Mouse (Mus musculus): ENCODE measurements at regions not wholly inside any gene's neighbourhood (a gene's known extent, or its start where the extent isn't known, plus 50 kb on each side); places are given as distances from the start of the nearest gene placed in this dataset.
"Not testable (repeated sequence)": the region's sequence is repeated elsewhere in the genome, so short reads cannot be mapped to it uniquely, and the experiment has no call there.

DNA sequence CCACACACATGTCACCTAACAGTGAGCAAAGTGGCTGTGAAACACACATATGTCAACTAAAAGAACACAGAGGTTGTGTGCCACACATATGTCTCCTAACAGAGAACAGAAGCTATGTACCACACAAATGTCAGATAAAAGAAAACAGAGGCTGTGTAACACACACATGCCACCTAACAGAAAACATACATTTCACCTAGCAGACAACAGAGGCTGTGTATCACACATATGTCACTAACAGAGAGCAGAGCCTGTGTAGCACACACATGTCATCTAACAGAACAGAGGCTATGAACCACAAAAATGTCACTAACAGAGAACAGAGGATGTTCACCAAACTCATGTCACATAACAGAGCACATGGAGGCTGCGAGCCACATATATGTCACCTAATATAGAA, 103.6 kb upstream of the Thrb start:
- no peak for DNase-seq (ENCODE audit: low spot score in 2 of 2)

DNA sequence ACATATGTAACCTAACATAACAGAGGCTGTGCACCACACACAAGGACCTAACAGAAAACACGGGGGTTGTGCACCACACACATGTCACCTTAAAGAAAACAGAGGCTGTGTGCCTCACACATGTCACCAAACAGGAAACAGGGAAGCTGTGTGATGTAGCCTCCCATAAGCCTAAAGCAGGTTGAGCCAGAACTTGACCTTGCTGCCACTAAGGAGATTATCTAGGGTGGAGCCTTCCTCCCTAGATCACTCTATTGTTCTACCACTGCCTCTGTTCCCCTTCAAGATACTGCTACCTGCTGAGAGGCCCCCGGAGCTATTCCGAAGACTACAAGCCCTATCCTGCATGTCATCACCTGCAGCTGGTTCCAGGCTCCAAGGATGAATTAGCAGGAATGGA, 100.1 kb upstream of the Thrb start:
- DNase-seq (ENCODE audit: low spot score in 2 of 2): not testable (repeated sequence)

DNA sequence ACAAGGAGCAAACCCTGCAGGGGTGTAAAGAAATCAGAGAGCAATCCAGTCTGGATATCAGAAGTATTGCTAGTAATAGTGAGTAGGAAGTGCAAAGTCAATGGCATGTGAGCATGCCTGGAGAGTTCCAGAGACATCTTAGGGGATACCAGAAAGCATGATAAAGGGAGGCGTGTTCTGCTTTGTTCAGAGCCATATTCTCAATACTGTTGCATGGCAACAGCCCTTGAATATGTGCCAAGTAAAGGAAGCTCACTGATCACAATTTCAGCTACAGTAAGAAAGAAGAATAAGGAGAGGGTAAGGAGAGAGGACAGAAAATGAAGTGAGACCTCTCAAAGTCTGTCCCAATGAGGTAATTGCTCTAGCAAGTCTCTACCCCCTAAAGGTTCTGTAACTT, 92.1 kb upstream of the Thrb start:
- no peak for DNase-seq (ENCODE audit: low spot score in 2 of 2)

DNA sequence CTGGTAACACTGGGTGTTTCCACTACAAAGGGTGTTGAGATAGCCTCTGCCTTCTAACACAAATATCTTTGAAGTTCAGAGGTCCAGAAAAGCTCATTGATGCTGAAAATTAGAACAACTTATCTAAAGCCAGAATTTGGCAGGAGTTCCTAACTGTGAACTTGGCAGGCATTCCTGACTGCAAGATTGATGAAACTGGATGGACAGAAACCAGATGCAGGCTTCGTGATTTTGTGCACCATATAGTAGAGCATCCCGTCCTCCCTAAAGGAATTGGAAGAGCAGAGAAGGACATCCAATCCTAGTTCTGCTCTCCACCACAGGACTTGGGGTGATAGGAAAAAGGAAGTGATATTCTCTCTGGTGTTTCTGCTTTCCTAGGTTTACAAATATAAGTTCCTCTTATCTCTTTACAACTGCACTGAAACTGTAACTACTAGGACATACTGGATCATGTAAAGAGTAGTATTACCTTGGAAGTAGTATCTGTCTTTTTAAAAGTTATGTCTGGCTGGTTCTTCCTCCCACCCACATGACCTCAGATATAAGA, 90.9 kb upstream of the Thrb start:
- no peak for DNase-seq (ENCODE audit: low spot score in 2 of 2)

DNA sequence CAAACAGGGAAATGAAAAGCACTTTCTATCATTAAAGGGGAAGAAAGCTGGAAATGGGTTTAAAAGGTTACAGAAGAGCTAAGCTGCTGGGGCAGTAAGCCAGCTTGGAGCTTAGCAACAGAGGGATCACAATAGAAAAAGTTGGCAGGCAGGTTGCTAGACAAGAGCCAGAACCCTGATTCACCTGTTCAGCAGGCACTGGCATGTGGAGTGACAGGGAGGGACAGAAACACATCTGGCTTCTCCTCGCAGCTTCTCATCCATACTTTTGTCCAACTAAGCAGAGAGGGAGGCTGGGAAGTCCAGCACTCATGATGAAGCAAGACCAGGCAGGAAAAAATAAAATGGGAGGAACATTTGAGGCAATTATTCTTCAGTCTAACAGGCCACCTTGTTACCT, 81.3 kb upstream of the Thrb start:
- DNase-seq (ENCODE audit: low spot score in 2 of 2): no peak

DNA sequence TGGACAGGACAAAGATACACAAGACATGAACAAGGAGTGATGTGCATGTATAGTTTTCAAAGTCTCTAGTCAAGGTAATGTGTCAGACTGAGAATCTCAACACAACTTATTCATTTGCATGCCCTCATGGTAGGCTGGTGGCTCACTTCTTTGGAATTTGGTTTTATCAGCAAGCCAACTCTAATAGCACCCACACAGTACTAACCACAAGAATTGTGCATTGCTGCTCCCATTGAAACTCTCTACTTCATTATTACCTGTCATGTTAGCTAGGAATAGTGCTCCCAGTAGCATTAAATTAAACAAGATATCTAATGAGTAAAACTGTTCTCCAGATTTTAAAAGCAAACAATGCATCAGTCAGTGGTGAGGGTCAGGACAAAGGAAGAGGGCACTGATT, 70.5 kb upstream of the Thrb start:
- no peak for DNase-seq (ENCODE audit: low spot score in 2 of 2)

DNA sequence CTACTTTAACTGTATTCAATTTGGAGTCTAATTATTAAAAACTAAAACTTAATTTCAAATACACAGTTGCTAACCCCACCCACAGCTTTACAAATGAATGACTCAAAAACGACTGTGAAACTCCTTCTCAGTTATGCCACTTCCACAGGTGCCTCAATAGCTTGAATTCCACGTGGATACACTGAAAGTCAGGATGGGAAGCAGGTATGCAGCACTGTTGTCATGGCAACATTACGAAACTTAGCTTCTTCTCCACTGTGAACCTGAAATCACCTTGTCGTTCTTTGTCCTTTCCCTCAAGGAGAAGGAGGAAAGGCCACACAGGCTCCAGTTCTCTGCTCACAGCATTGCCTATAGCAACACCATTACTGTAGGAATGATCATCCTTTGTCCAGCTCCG, 60.5 kb upstream of the Thrb start:
- DNase-seq (ENCODE audit: low spot score in 2 of 2): no peak

DNA sequence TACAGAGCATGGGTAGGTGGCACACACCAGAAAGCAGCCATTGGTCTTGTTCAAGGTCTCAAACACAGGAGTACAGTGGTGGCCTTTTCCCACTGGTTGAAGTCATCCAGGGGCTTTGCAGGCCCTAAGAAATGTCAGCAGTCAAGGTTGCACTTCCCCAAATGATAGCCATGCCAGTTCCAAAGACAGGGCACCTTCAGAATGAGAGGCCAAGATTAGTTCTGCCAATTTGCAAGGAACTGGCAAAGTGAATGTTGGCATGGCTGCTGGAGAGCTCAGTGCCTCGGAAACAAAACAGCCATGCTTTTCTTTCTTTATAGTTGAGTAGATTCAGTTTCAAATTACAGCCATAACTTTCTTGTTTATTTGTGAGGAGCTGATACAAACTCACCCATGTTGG, 57.7 kb upstream of the Thrb start:
- no peak for DNase-seq (ENCODE audit: low spot score in 2 of 2)

DNA sequence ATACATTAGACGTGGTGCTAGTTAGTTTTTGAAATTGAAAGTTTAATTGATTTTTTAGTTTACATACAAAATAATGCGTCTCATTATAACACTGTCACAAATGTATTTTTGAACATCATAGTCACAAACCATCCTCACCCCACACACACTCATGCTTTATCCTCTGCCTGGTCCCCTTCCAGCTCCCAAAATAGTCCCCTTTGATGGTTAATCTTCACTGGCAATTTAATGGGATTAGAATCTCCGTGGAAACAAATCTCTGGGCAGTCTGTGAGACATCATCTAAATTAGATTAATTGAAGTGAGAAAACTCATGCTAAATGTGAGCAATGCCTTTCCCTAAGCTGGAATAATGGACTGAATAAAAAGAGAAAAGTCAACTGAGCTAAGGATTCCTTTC, 54.0 kb upstream of the Thrb start:
- DNase-seq (ENCODE audit: low spot score in 2 of 2): no peak

DNA sequence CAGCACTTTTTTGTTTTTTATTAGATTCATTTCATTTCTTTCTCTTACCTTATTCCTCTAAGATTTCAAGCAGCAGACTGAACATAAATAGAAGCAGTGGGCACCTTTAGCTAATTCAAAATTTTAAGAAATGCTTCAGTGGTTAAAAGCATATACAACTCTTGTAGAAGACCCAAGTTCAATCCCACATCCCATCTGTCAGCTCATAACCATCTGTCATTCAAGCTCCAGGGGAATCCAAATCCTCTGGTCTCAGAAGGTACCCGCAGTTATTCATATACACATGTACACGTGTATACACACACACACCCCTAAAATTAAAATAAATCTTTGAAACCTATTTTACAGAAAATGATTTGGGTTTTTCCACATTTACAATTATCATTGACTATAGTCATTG, 52.9 kb upstream of the Thrb start:
- DNase-seq (ENCODE audit: low spot score in 2 of 2): no peak
